Mouse (Mus musculus): ENCODE measurements at regions not wholly inside any gene's neighbourhood (a gene's known extent, or its start where the extent isn't known, plus 50 kb on each side); places are given as distances from the start of the nearest gene placed in this dataset.

- peak; percentile 29 to 51 for DNase-seq
These were observed 60.2 kb upstream of the Btbd35f28 start for GRCm38 (mm10) chrX:4136135-4136534.
